Mouse (Mus musculus): Measurements from ENCODE around the gene Cacna1d.

Cacna1d gene

GRCm38 (mm10) chr14:30166036-30166435 is 325.2 kb downstream of the Cacna1d start:
- DNase-seq (ENCODE audit: low spot score), result no peak

- no peak for DNase-seq (ENCODE audit: low spot score)
These were observed 327.2 kb downstream of the Cacna1d start for GRCm38 (mm10) chr14:30163733-30164708.

GRCm38 (mm10) chr14:30147774-30148173 is 343.5 kb downstream of the Cacna1d start:
- DNase-seq (ENCODE audit: low spot score), result no peak

- DNase-seq (ENCODE audit: low spot score), result no peak
These were observed 352.8 kb downstream of the Cacna1d start for GRCm38 (mm10) chr14:30138379-30138964.

GRCm38 (mm10) chr14:30137961-30138360 is 353.3 kb downstream of the Cacna1d start:
- peak; percentile 10 for DNase-seq (ENCODE audit: low spot score)

GRCm38 (mm10) chr14:30136965-30137364 is 354.3 kb downstream of the Cacna1d start:
- peak; percentile 75 for DNase-seq (ENCODE audit: low spot score)

GRCm38 (mm10) chr14:30135351-30135750 is 355.9 kb downstream of the Cacna1d start:
- no peak for DNase-seq (ENCODE audit: low spot score)

- no peak for DNase-seq (ENCODE audit: low spot score)
These were observed 357.6 kb downstream of the Cacna1d start for GRCm38 (mm10) chr14:30133684-30134083.

- no peak for DNase-seq (ENCODE audit: low spot score)
These were observed 360.0 kb downstream of the Cacna1d start for GRCm38 (mm10) chr14:30131256-30131655.

GRCm38 (mm10) chr14:30130092-30130491 is 361.2 kb downstream of the Cacna1d start:
- no peak for DNase-seq (ENCODE audit: low spot score)

GRCm38 (mm10) chr14:30129378-30129777 is 361.9 kb downstream of the Cacna1d start:
- peak; percentile 12 for DNase-seq (ENCODE audit: low spot score)

- DNase-seq (ENCODE audit: low spot score), result peak; percentile 16
These were observed 366.1 kb downstream of the Cacna1d start for GRCm38 (mm10) chr14:30124951-30125690.

- no peak for DNase-seq (ENCODE audit: low spot score)
These were observed 371.2 kb downstream of the Cacna1d start for GRCm38 (mm10) chr14:30120023-30120422.

GRCm38 (mm10) chr14:30113392-30114108 is 377.7 kb downstream of the Cacna1d start:
- DNase-seq (ENCODE audit: low spot score), result no peak

GRCm38 (mm10) chr14:30109079-30109478 is 382.2 kb downstream of the Cacna1d start:
- no peak for DNase-seq (ENCODE audit: low spot score)

GRCm38 (mm10) chr14:30106550-30106949 is 384.7 kb downstream of the Cacna1d start:
- no peak for DNase-seq (ENCODE audit: low spot score)

- no peak for DNase-seq (ENCODE audit: low spot score)
These were observed 385.7 kb downstream of the Cacna1d start for GRCm38 (mm10) chr14:30105551-30105950.

- DNase-seq (ENCODE audit: low spot score), result no peak
These were observed 387.2 kb downstream of the Cacna1d start for GRCm38 (mm10) chr14:30103946-30104536.

- DNase-seq (ENCODE audit: low spot score), result no peak
These were observed 394.0 kb downstream of the Cacna1d start for GRCm38 (mm10) chr14:30097239-30097638.

GRCm38 (mm10) chr14:30092426-30092825 is 398.8 kb downstream of the Cacna1d start:
- DNase-seq (ENCODE audit: low spot score), result no peak

GRCm38 (mm10) chr14:30092021-30092420 is 399.2 kb downstream of the Cacna1d start:
- DNase-seq (ENCODE audit: low spot score), result no peak

All from T-cell, adult 2 months (primary cell).